Mouse (Mus musculus) liver, embryonic 16.5 days (tissue): Measurements from ENCODE around the gene Ap4e1. TPM values are rescaled to one million over a fixed set of nuclear protein-coding genes. Genes with fewer than 3 reads are reported as not detected.

Source experiments
- ATAC-seq: fragments of 200-750 bp; cut with Nextera tagmentation; 2 replicates; pipeline ENCODE4 v1.8.0; 2017; ENCODE audit warnings: low read depth, mild to moderate bottlenecking, moderate number of reproducible peaks, moderate library complexity
- H3K27ac ChIP-seq: fragments of 300-500 bp; sonication (generic); 2 replicates; pipeline ENCODE4 v1.5.1; 2014; ENCODE audit warnings: mild to moderate bottlenecking, low read length
- H3K27me3 ChIP-seq: fragments of 300-500 bp; sonication (generic); 2 replicates; pipeline ENCODE4 v1.6.1; 2014; ENCODE audit warnings: low read depth, low read length, mixed read lengths; ENCODE audit not compliant: control insufficient read depth, insufficient read depth
- H3K36me3 ChIP-seq: fragments of 300-500 bp; sonication (generic); 2 replicates; pipeline ENCODE4 v1.6.1; 2014; ENCODE audit warnings: mild to moderate bottlenecking; ENCODE audit not compliant: control insufficient read depth, insufficient read depth
- H3K4me1 ChIP-seq: fragments of 300-500 bp; sonication (generic); 2 replicates; pipeline ENCODE4 v1.6.1; 2014; ENCODE audit warnings: low read depth, low read length, mixed read lengths; ENCODE audit not compliant: control insufficient read depth
- H3K4me2 ChIP-seq: fragments of 300-500 bp; sonication (generic); 2 replicates; pipeline ENCODE4 v1.6.1; 2014; ENCODE audit warnings: low read depth, low read length, mixed read lengths
- H3K4me3 ChIP-seq: fragments of 300-500 bp; sonication (generic); 2 replicates; pipeline ENCODE4 v1.5.1; 2014; ENCODE audit warnings: low read depth, mild to moderate bottlenecking, low read length
- H3K9ac ChIP-seq: fragments of 300-500 bp; sonication (generic); 2 replicates; pipeline ENCODE4 v1.6.1; 2014; ENCODE audit warnings: low read depth, low read length
- H3K9me3 ChIP-seq: fragments of 300-500 bp; sonication (generic); replicated peaks from 2 replicates; pipeline ENCODE4 v1.6.1; 2016; ENCODE audit warnings: low read length; ENCODE audit not compliant: control insufficient read depth
- WGBS: fragments of 180-500 bp; shearing (Covaris S2); extraction: QIAGEN DNeasy Blood & Tissue Kit; methylation state at CpG from one replicate; pipeline ENCODE4 v1.1.7; 2014; ENCODE audit not compliant: insufficient replicate concordance; 5-methylcytosine and 5-hydroxymethylcytosine counted together
- polyA plus RNA-seq: library from polyadenylated mRNA; unstranded; fragments of >200 nt; fragmentation: Nextera tagmentation; extraction: Ambion mirVana; gene quantifications from 2 replicates; pipeline ENCODE4 v1.2.1, GENCODE M21; 2015

Gene Ap4e1
- polyA plus RNA-seq, 1 experiment from 2014 or later, result 4.3 TPM

DNA sequence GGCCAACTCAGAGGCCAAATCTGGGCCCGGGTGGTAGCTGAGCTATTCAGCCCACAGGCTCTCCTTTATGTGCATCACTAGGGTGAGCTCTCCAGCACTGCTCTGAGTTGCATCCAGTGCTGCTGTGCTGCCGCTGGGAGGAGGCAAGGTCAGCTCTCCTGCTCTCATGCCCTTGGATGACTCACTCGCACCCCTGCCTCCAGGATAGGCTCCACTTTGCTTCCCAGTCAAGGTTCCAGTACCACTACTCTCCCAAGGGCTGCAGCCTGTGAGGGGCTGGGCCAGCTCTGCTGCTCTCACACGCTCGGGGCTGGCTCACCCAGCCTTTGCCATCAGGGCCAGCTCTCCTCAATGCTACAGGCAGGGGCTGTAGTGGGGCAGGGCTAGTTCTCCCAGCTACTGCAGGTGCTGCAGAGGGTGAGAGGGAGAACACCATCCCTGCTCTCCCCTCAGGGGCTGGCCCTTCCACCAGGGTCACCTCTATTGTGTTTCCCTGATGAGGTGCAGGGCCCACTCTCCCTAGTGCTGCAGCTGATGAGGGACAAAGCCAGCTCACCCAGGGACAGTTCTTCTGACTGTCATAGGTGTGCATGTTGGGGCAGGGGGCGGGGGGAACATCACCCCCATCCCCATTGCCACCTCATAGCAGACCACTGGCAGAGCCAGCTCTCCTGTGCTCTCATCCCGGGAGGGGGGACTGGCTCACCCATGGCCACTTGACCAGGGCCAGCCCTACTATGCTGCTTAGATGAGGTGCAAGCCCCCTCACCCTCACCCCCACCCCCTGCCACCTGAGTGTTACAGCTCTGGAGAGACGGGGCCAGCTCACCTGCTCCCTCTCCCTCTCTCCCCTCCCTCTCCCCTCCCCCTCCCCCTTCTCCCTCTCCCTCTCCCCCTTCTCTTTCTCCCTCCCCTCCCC lies 7.9 kb upstream of the Ap4e1 start:
- H3K9me3 ChIP-seq, result no peaks in the 10 kb centered on the region
- no peak overlapping the region for H3K9ac ChIP-seq
- no peak overlapping the region for H3K4me2 ChIP-seq
- no peak for ATAC-seq
- H3K36me3 ChIP-seq, result no peaks in the 10 kb centered on the region
- no peak overlapping the region for H3K4me3 ChIP-seq
- no peak overlapping the region for H3K27ac ChIP-seq
- H3K4me1 ChIP-seq, result no peaks in the 10 kb centered on the region
- H3K27me3 ChIP-seq, result no peaks in the 10 kb centered on the region
- 66% methylated on average over 8 of the region's 8 CpGs for WGBS

DNA sequence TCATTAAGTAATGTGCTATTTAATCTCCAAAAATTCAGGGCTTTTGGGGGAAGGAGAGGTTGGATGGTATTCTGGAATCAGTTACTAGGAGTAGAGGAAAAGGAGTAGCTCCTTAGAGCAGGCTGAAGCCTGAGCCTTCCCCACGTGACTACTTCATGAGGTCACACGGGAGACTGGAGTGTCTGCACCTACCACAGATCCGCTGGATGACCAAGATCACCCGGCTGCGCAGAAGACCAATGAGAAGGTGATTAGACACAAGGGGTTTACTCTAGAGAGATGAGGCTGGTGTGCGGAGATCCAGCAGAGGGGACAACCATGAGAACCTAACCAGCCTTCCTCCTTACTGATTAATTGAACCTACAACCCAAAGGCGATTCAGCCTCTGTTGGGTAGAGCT lies 4.5 kb upstream of the Ap4e1 start:
- no peaks in the 10 kb centered on the region for H3K36me3 ChIP-seq
- no peaks in the 10 kb centered on the region for H3K9me3 ChIP-seq
- H3K4me3 ChIP-seq, result no peak overlapping the region
- WGBS, result 76% methylated on average over 7 of the region's 7 CpGs
- no peak overlapping the region for H3K4me2 ChIP-seq
- H3K4me1 ChIP-seq, result peaks cover 3% of the 10 kb centered on the region
- H3K27me3 ChIP-seq, result no peaks in the 10 kb centered on the region
- ATAC-seq, result no peak
- H3K27ac ChIP-seq, result no peak overlapping the region
- no peak overlapping the region for H3K9ac ChIP-seq

DNA sequence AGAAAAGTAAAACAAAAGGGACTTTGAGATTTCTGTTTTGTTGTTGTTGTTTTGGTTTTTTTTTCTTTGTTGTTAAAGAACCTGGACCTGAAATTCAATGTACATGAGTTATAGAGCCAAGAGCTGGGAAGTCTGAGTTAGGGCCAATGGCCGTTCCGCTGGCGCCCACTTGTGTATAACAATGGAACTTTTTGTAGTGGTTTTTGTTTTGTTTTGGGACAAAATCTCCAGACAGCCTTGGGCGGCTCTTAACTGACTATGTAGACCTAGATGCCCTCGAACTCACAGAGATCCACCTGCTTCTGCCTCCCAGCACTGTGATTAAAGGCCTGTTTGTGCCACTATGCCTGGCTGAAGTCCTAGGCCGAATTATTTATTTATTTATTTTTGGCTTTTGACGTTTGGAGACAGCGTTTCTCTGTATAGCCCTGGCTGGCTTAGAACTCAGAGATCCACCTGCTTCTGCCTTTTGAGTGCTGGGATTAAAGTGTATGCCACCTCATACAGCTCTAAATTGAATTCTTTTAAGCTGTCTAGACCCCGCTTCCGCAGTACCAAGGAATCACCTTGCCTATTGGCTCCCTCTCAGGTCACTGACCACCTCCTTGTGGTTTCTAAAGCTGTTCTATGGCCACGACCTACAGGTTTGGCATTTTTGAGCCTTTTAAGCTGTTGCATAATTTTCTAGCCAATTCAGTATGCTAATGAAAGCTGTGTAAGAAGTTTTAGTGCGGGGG lies 1.7 kb upstream of the Ap4e1 start:
- Histone ChIP-seq H3K27me3 (no peaks in the 10 kb centered on the region), H3K4me2 (peak overlapping the region; percentile 50), H3K36me3 (no peaks in the 10 kb centered on the region; the same call in 1 of the 2 replicates), H3K4me1 (peaks cover 8% of the 10 kb centered on the region), H3K9ac (peak overlapping the region; percentile 43), H3K4me3 (peak overlapping the region; percentile 47), H3K9me3 (no peaks in the 10 kb centered on the region), H3K27ac (no peak overlapping the region)
- WGBS, result 32% methylated on average over 12 of the region's 12 CpGs
- ATAC-seq, result no peak

DNA sequence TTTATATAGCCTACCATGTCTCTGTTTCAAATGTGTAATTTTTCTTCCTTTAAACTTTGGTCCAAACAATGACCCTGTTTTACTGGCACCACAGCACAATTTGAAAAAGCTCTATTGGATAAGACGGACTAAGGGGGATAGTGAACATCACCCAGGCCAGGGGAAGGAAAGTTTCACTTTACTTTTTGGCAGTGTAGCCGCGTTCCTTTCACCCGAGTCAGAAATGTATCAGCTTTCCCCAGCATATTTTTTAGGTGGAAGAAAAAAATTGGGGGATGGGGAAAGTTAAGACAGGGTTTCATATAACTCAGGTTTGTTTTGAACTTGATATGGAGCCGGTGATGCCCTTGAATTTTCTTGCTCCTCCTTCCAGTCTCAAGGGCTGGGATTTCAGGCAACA lies 1.0 kb upstream of the Ap4e1 start:
- no peak for ATAC-seq
- Histone ChIP-seq H3K27me3 (no peaks in the 10 kb centered on the region), H3K4me2 (no peak overlapping the region)

DNA sequence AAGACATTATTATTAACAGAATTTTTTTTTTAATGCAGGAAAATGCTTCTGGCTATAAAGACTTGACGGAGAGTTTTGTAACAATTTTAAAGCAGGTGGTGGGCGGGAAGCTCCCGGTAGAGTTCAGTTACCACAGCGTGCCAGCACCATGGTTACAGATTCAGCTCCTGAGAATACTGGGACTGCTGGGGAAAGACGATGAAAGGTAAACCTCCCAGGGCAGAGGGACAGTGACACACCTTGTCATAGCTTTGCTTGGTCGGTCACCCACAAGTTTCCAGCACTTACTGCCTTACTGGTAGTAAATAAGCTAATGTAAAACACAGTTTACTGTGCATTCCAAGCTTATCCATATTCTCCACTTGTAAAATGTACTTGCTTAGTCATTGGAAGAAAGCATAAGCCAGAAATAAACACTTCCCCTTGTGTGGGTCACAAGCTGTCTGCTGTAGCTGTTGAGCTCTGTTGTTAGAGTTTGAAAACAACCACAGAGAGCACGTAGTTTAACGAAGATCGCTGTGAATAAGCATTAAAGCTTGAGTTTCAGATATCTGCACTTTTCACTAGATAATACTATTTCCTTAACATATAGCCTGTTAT lies 26.6 kb downstream of the Ap4e1 start:
- no peak overlapping the region for H3K9ac ChIP-seq
- H3K4me3 ChIP-seq, result no peak overlapping the region
- no peak overlapping the region for H3K27ac ChIP-seq
- H3K9me3 ChIP-seq, result no peaks in the 10 kb centered on the region
- no peaks in the 10 kb centered on the region for H3K4me1 ChIP-seq
- 86% methylated on average over 9 of the region's 9 CpGs for WGBS
- H3K27me3 ChIP-seq, result no peaks in the 10 kb centered on the region
- H3K36me3 ChIP-seq, result peaks cover 9% of the 10 kb centered on the region; the same call in 1 of the 2 replicates
- no peak for ATAC-seq
- no peak overlapping the region for H3K4me2 ChIP-seq

More for the DNA sequence above, 1.0 kb upstream of the Ap4e1 start:
- no peak overlapping the region for H3K4me3 ChIP-seq
- peaks cover 8% of the 10 kb centered on the region for H3K4me1 ChIP-seq
- 76% methylated on average over 5 of the region's 5 CpGs for WGBS
- H3K9ac ChIP-seq, result no peak overlapping the region
- H3K9me3 ChIP-seq, result no peaks in the 10 kb centered on the region
- no peak overlapping the region for H3K27ac ChIP-seq
- peaks cover 3% of the 10 kb centered on the region; the same call in 1 of the 2 replicates for H3K36me3 ChIP-seq

DNA sequence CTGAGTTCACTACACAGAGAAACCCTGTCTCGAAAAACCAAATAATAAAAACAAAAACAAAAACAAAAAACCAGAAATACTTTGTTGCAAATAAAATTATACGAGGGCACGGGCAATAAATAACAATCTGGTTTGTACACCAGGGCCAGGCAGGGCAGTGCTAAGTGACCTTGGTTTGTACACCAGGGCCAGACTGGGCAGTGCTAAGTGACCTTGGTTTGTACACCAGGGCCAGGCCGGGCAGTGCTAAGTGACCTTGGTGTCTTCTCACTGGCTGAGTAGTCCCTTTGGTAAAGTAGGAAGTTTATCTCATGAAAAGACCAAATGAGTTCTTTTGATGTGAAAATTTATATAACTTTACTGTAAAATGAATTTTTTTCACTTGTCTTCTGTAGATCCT lies 28.8 kb downstream of the Ap4e1 start:
- no peak overlapping the region for H3K27ac ChIP-seq
- no peaks in the 10 kb centered on the region for H3K4me1 ChIP-seq
- H3K9ac ChIP-seq, result no peak overlapping the region
- no peaks in the 10 kb centered on the region for H3K27me3 ChIP-seq
- no peak for ATAC-seq
- no peaks in the 10 kb centered on the region for H3K9me3 ChIP-seq
- H3K4me2 ChIP-seq, result no peak overlapping the region
- WGBS, result 76% methylated on average over 4 of the region's 4 CpGs
- peaks cover 4% of the 10 kb centered on the region; the same call in 1 of the 2 replicates for H3K36me3 ChIP-seq
- H3K4me3 ChIP-seq, result no peak overlapping the region

DNA sequence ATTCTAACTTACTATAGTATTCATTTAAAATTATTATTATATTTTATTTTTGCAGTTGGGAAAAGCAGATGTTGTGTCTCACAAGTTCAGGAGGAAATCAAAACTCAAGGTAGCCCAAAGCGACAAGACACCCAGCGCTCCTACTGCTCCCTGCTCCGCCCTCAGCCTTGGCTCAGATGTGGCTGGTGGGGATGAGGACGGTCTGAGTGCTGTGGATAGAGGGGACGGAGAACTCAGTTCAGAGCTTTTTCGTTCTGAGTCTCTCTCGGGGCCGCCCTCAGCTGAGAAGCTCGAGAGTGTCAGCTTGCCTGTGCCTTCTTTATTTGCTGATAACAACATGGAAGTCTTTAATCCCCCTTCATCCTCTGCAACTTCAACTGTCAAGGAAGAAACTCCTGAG lies 53.0 kb downstream of the Ap4e1 start:
- no peaks in the 10 kb centered on the region for H3K9me3 ChIP-seq
- no peaks in the 10 kb centered on the region for H3K27me3 ChIP-seq
- H3K4me2 ChIP-seq, result no peak overlapping the region
- ATAC-seq, result no peak
- 83% methylated on average over 9 of the region's 9 CpGs for WGBS
- H3K27ac ChIP-seq, result no peak overlapping the region
- H3K4me3 ChIP-seq, result no peak overlapping the region
- H3K4me1 ChIP-seq, result no peaks in the 10 kb centered on the region
- peaks cover 5% of the 10 kb centered on the region for H3K36me3 ChIP-seq
- no peak overlapping the region for H3K9ac ChIP-seq

DNA sequence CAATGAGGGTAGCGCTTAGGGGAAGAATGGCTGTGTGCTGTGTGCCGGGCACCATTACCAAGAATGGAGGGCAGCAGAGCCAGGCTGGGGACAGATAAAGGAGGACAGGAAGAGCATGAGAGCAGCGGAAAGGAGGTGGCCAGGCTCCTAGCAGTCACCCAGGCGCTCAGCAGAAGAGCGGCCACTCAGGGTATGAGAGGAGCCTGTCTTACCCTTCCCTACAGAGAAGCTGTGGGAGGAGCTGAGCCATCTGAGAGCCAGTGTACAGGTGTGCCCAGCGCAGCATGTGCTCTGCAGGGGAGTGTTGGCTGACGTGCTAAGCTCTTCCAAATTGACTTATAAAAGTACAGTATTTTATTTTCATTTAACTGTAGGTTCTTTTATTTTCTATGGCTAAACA lies 60.3 kb downstream of the Ap4e1 start:
- H3K27me3 ChIP-seq, result no peaks in the 10 kb centered on the region
- H3K27ac ChIP-seq, result no peak overlapping the region
- peaks cover 11% of the 10 kb centered on the region for H3K4me1 ChIP-seq
- no peak overlapping the region for H3K4me2 ChIP-seq
- ATAC-seq, result no peak
- H3K9ac ChIP-seq, result no peak overlapping the region
- no peaks in the 10 kb centered on the region for H3K36me3 ChIP-seq
- no peak overlapping the region for H3K4me3 ChIP-seq
- 63% methylated on average over 7 of the region's 7 CpGs for WGBS
- no peaks in the 10 kb centered on the region for H3K9me3 ChIP-seq
